Mouse (Mus musculus): ENCODE measurements around the gene Zfp654. TPM values are rescaled to one million over a fixed set of nuclear protein-coding genes. Genes with fewer than 3 reads are reported as not detected.

Gene Zfp654
- 10.3 and 10.4 TPM in 2 replicates for polyA plus RNA-seq (2012; rRNA removed)

- H3K4me1 ChIP-seq (ENCODE audit: control insufficient read depth, insufficient read depth, low read length): no peaks in the 10 kb centered on the region; the same call in 1 of the 2 replicates
- peak within 1 kb of the TSS; percentile 91 for H3K4me3 ChIP-seq (replicated peaks; ENCODE audit: insufficient read depth, low read depth, low read length)
- no peaks in the 10 kb centered on the region for H3K27me3 ChIP-seq (ENCODE audit: control insufficient read depth, insufficient read depth, low read length)
- under 1% methylated on average over 85 of the region's 85 CpGs for WGBS
- peak; percentile 65 for TF ChIP-seq POLR2A (IDR thresholded peaks at IDR 0.05; ENCODE audit: borderline replicate concordance, insufficient read depth, low read length)
- no peak for TF ChIP-seq CTCF (IDR thresholded peaks at IDR 0.05; ENCODE audit: borderline replicate concordance, insufficient read depth, low read depth, low read length)
- peak; percentile 99 to 100 for DNase-seq
- H3K27ac ChIP-seq (ENCODE audit: insufficient read depth, low read length): peak within 1 kb of the TSS; percentile 81
Measured at GRCm38 (mm10) chr16:64851563-64852362, at the start of gene Zfp654, which contains the start of gene Cggbp1. Gene Zfp654 (minus strand): TSS chr16:64851652. Gene Cggbp1 (plus strand): TSS chr16:64851996.

- no peak overlapping the region for H3K27ac ChIP-seq (ENCODE audit: insufficient read depth, low read length)
- WGBS: 84% methylated on average over 2 of the region's 2 CpGs
- H3K27me3 ChIP-seq (ENCODE audit: control insufficient read depth, insufficient read depth, low read length): no peaks in the 10 kb centered on the region
- TF ChIP-seq CTCF (IDR thresholded peaks at IDR 0.05; ENCODE audit: borderline replicate concordance, insufficient read depth, low read depth, low read length) (no peak), POLR2A (IDR thresholded peaks at IDR 0.05; ENCODE audit: borderline replicate concordance, insufficient read depth, low read length) (no peak)
- DNase-seq: no peak
- no peaks in the 10 kb centered on the region for H3K4me1 ChIP-seq (ENCODE audit: control insufficient read depth, insufficient read depth, low read length)
- no peak overlapping the region for H3K4me3 ChIP-seq (replicated peaks; ENCODE audit: insufficient read depth, low read depth, low read length)
Measured at GRCm38 (mm10) chr16:64899084-64899483, 47.6 kb upstream of the Zfp654 start.

GRCm38 (mm10) chr16:64889496-64889895 is 38.0 kb upstream of the Zfp654 start:
- no peaks in the 10 kb centered on the region for H3K27me3 ChIP-seq (ENCODE audit: control insufficient read depth, insufficient read depth, low read length)
- no peak for TF ChIP-seq CTCF (IDR thresholded peaks at IDR 0.05; ENCODE audit: borderline replicate concordance, insufficient read depth, low read depth, low read length)
- no peak for TF ChIP-seq POLR2A (IDR thresholded peaks at IDR 0.05; ENCODE audit: borderline replicate concordance, insufficient read depth, low read length)
- no peak overlapping the region for H3K4me3 ChIP-seq (replicated peaks; ENCODE audit: insufficient read depth, low read depth, low read length)
- 95% methylated on average over 3 of the region's 3 CpGs for WGBS
- DNase-seq: no peak
- H3K27ac ChIP-seq (ENCODE audit: insufficient read depth, low read length): no peak overlapping the region
- H3K4me1 ChIP-seq (ENCODE audit: control insufficient read depth, insufficient read depth, low read length): no peaks in the 10 kb centered on the region

DNA sequence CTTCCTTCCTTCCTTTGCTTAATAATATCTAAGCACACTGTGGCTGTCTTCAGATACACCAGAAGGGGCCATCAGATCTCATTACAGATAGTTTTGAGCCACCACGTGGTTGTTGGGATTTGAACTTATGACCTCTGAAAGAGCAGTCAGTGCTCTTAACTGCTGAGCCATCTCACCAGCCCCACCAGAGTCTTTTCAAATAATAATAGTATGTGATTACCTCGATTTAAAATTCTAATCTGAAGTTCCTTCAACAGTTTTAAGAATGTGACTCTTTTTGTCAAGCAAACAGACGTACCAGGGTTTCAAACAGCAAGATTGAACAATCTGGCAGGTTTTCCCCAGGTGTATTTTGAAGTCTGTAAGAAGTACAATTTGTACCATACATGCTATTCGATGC is 34.1 kb upstream of the Zfp654 start:
- Histone ChIP-seq H3K4me1 (ENCODE audit: control insufficient read depth, insufficient read depth, low read length) (no peaks in the 10 kb centered on the region), H3K27me3 (ENCODE audit: control insufficient read depth, insufficient read depth, low read length) (no peaks in the 10 kb centered on the region), H3K4me3 (replicated peaks; ENCODE audit: insufficient read depth, low read depth, low read length) (no peak overlapping the region), H3K27ac (ENCODE audit: insufficient read depth, low read length) (no peak overlapping the region)
- TF ChIP-seq CTCF (IDR thresholded peaks at IDR 0.05; ENCODE audit: borderline replicate concordance, insufficient read depth, low read depth, low read length) (no peak), POLR2A (IDR thresholded peaks at IDR 0.05; ENCODE audit: borderline replicate concordance, insufficient read depth, low read length) (no peak)
- 54% methylated on average over 4 of the region's 4 CpGs for WGBS
- no peak for DNase-seq

DNA sequence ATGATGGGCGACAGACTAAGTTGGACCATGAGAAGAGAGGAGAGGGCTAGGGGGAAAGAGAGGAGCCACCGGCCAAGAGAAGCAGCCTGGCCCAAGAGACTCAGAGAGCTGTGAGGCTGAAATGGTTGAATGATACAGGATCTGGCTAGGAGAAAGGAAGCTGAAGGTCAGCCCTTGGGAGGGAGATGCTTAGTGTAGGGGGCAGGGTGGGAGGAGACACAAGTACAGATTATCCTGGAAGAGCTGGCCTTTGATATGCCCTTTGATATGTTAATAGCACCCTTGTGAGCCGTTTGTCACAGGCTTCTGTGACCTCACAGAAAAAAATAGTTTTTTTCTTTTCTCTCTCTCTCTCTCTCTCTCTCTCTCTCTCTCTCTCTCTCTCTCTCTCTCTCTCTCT is 33.7 kb upstream of the Zfp654 start:
- DNase-seq: no peak
- no peaks in the 10 kb centered on the region for H3K4me1 ChIP-seq (ENCODE audit: control insufficient read depth, insufficient read depth, low read length)
- H3K27ac ChIP-seq (ENCODE audit: insufficient read depth, low read length): no peak overlapping the region
- 35% methylated on average over 3 of the region's 3 CpGs for WGBS
- no peak overlapping the region for H3K4me3 ChIP-seq (replicated peaks; ENCODE audit: insufficient read depth, low read depth, low read length)
- no peaks in the 10 kb centered on the region for H3K27me3 ChIP-seq (ENCODE audit: control insufficient read depth, insufficient read depth, low read length)
- TF ChIP-seq CTCF (IDR thresholded peaks at IDR 0.05; ENCODE audit: borderline replicate concordance, insufficient read depth, low read depth, low read length) (no peak), POLR2A (IDR thresholded peaks at IDR 0.05; ENCODE audit: borderline replicate concordance, insufficient read depth, low read length) (no peak)

- Histone ChIP-seq H3K27ac (ENCODE audit: insufficient read depth, low read length) (no peak overlapping the region), H3K4me3 (replicated peaks; ENCODE audit: insufficient read depth, low read depth, low read length) (no peak overlapping the region), H3K4me1 (ENCODE audit: control insufficient read depth, insufficient read depth, low read length) (no peaks in the 10 kb centered on the region), H3K27me3 (ENCODE audit: control insufficient read depth, insufficient read depth, low read length) (no peaks in the 10 kb centered on the region)
- WGBS: 21% methylated on average over 3 of the region's 3 CpGs
- no peak for TF ChIP-seq POLR2A (IDR thresholded peaks at IDR 0.05; ENCODE audit: borderline replicate concordance, insufficient read depth, low read length)
- no peak for TF ChIP-seq CTCF (IDR thresholded peaks at IDR 0.05; ENCODE audit: borderline replicate concordance, insufficient read depth, low read depth, low read length)
- DNase-seq: no peak
Measured at GRCm38 (mm10) chr16:64884420-64884838, 33.0 kb upstream of the Zfp654 start.

- no peak overlapping the region for H3K27ac ChIP-seq (ENCODE audit: insufficient read depth, low read length)
- no peak for DNase-seq
- H3K27me3 ChIP-seq (ENCODE audit: control insufficient read depth, insufficient read depth, low read length): no peaks in the 10 kb centered on the region
- TF ChIP-seq POLR2A (IDR thresholded peaks at IDR 0.05; ENCODE audit: borderline replicate concordance, insufficient read depth, low read length): no peak
- TF ChIP-seq CTCF (IDR thresholded peaks at IDR 0.05; ENCODE audit: borderline replicate concordance, insufficient read depth, low read depth, low read length): no peak
- WGBS: 79% methylated on average over 5 of the region's 5 CpGs
- H3K4me3 ChIP-seq (replicated peaks; ENCODE audit: insufficient read depth, low read depth, low read length): no peak overlapping the region
- H3K4me1 ChIP-seq (ENCODE audit: control insufficient read depth, insufficient read depth, low read length): no peaks in the 10 kb centered on the region
Measured at GRCm38 (mm10) chr16:64883896-64884295, 32.4 kb upstream of the Zfp654 start.

DNA sequence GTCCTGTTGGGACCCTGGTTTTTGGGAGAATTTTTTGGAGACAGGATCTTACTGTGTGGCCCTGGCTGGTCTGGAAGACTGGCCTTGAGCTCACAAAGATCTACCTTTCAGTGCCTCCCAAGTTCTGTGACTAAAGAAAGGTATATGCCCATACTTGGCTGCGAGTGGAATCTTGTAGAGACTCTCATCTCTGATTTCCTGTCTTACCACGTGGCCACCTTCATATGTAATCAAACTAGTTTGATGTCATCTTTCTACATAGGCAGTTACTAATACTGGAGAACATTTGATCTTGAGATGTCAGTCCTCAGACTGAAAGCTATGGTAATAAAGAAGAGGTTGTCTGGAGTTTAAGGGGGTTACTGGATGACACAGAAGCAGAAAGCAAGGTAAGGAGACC is 30.0 kb upstream of the Zfp654 start:
- H3K4me3 ChIP-seq (replicated peaks; ENCODE audit: insufficient read depth, low read depth, low read length): no peak overlapping the region
- H3K27ac ChIP-seq (ENCODE audit: insufficient read depth, low read length): no peak overlapping the region
- no peaks in the 10 kb centered on the region for H3K27me3 ChIP-seq (ENCODE audit: control insufficient read depth, insufficient read depth, low read length)
- H3K4me1 ChIP-seq (ENCODE audit: control insufficient read depth, insufficient read depth, low read length): no peaks in the 10 kb centered on the region
- TF ChIP-seq POLR2A (IDR thresholded peaks at IDR 0.05; ENCODE audit: borderline replicate concordance, insufficient read depth, low read length) (no peak), CTCF (IDR thresholded peaks at IDR 0.05; ENCODE audit: borderline replicate concordance, insufficient read depth, low read depth, low read length) (no peak)
- 85% methylated on average over 2 of the region's 2 CpGs for WGBS
- no peak for DNase-seq
